Mouse (Mus musculus) midbrain, embryonic 12.5 days (tissue): Measurements from ENCODE around the gene Rnf224. TPM values are rescaled to one million over a fixed set of nuclear protein-coding genes. Genes with fewer than 3 reads are reported as not detected.

Experiments used
- ATAC-seq: fragments of 200-750 bp; cut with Nextera tagmentation; 2 replicates; pipeline ENCODE4 v1.8.0; 2017; ENCODE audit warnings: low read depth, moderate TSS enrichment, moderate library complexity; ENCODE audit not compliant: low FRiP score
- H3K27ac ChIP-seq: fragments of 300-500 bp; sonication (generic); replicated peaks from 2 replicates; pipeline ENCODE4 v1.5.1; 2016; ENCODE audit warnings: mild to moderate bottlenecking
- H3K27me3 ChIP-seq: fragments of 300-500 bp; sonication (generic); 2 replicates; pipeline ENCODE4 v1.6.1; 2016; ENCODE audit warnings: mild to moderate bottlenecking
- H3K36me3 ChIP-seq: fragments of 300-500 bp; sonication (generic); 2 replicates; pipeline ENCODE4 v1.6.1; 2016
- H3K4me1 ChIP-seq: fragments of 300-500 bp; sonication (generic); 2 replicates; pipeline ENCODE4 v1.6.1; 2016
- H3K4me2 ChIP-seq: fragments of 300-500 bp; sonication (generic); replicated peaks from 2 replicates; pipeline ENCODE4 v1.6.1; 2016; ENCODE audit warnings: mild to moderate bottlenecking, moderate library complexity
- H3K4me3 ChIP-seq: fragments of 300-500 bp; sonication (generic); 2 replicates; pipeline ENCODE4 v1.5.1; 2016; ENCODE audit warnings: mild to moderate bottlenecking
- H3K9ac ChIP-seq: fragments of 300-500 bp; sonication (generic); replicated peaks from 2 replicates; pipeline ENCODE4 v1.6.1; 2016; ENCODE audit warnings: mild to moderate bottlenecking, moderate library complexity
- H3K9me3 ChIP-seq: fragments of 300-500 bp; sonication (generic); 2 replicates; pipeline ENCODE4 v1.6.1; 2016; ENCODE audit warnings: mild to moderate bottlenecking
- WGBS: fragments of 180-500 bp; shearing (Covaris S2); methylation state at CpG from one replicate; pipeline ENCODE4 v1.1.7; 2016; 5-methylcytosine and 5-hydroxymethylcytosine counted together
- polyA plus RNA-seq: library from polyadenylated mRNA; unstranded; fragments of >200 nt; fragmentation: Nextera tagmentation; extraction: Ambion mirVana; gene quantifications from 2 replicates; pipeline ENCODE4 v1.2.1, GENCODE M21; 2016

Rnf224 gene
- not detected in 2 replicates for polyA plus RNA-seq

DNA sequence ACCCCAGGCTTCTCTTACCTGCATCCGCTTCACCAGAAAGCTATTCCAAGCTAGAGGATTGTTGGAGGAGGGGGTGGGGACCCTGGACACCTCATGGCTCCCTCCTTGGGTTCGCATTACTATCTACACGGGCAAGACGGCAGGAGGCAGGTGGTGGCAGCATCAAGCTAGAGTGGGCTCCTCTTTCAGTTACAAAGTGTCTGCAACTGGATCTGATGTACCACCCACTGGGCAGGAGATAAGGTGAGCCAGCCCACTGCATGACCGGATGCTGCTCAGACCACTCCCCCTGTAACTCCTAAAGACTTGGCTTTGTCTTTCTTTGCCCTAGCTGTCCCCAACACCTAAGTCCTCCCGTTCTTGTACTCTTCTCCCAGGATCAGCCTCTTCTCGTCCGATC lies at the start of gene Rnf224:
Gene Rnf224, minus strand, starts transcription at position 174 of the 400 bp plus-strand sequence.
- Histone ChIP-seq H3K27me3 (peaks cover 18% of the 10 kb centered on the region), H3K4me3 (no peak within 1 kb of the TSS), H3K4me1 (peaks cover 14% of the 10 kb centered on the region), H3K9me3 (no peaks in the 10 kb centered on the region), H3K9ac (no peak within 1 kb of the TSS), H3K27ac (no peak within 1 kb of the TSS), H3K36me3 (no peaks in the 10 kb centered on the region), H3K4me2 (no peak within 1 kb of the TSS)
- WGBS: 41% methylated on average over 8 of the region's 8 CpGs
- ATAC-seq: no peak

DNA sequence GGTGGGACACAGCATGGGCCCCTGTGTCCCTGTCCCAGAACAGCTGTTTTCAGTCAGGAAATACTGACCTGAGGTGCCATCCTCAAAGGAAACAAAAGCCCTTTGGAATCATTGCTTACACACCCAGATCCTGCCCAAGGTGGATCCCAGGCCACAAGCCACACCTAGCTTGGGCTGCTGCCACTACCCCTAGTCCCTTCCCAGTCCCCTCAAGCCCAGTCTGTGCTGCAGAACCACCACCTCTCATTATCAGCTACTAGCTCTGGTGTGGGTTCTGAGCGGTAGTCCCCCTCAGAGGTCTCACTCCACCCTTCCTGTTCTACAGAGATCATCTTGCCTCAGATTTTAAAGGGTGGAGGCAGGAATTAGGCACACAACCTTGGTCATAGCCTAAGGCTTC lies 49.7 kb upstream of the Rnf224 start:
- no peak overlapping the region for H3K9ac ChIP-seq
- no peaks in the 10 kb centered on the region for H3K9me3 ChIP-seq
- H3K27me3 ChIP-seq: peaks cover 36% of the 10 kb centered on the region
- 83% methylated on average over 1 of the region's 1 CpGs for WGBS
- ATAC-seq: no peak
- peaks cover 50% of the 10 kb centered on the region for H3K36me3 ChIP-seq
- peaks cover 8% of the 10 kb centered on the region; the same call in 1 of the 2 replicates for H3K4me1 ChIP-seq
- H3K4me2 ChIP-seq: no peak overlapping the region
- H3K4me3 ChIP-seq: no peak overlapping the region
- no peak overlapping the region for H3K27ac ChIP-seq

DNA sequence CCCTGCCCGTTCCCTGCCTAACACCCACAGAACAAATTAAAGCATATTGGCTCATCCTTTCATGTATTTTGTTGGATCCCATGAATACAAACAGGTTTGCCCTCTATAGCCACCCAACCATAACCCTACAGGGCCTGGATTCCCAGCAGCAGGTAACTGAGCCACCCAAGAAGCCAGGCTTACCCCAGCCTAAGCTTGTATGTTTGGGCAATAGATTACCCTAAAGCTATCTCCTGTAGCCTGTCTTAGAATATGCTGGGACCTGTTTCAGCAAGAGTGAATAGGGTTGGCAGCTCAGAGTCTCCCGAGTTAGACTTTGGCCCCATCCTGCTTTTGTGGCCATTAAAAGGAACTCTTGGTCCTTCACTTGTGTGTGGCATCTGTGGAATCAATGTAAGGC lies 49.0 kb upstream of the Rnf224 start:
- WGBS: 91% methylated on average over 2 of the region's 2 CpGs
- peaks cover 58% of the 10 kb centered on the region for H3K36me3 ChIP-seq
- no peak overlapping the region for H3K9ac ChIP-seq
- H3K27ac ChIP-seq: no peak overlapping the region
- no peak for ATAC-seq
- H3K4me2 ChIP-seq: no peak overlapping the region
- H3K27me3 ChIP-seq: peaks cover 28% of the 10 kb centered on the region
- H3K9me3 ChIP-seq: no peaks in the 10 kb centered on the region
- peaks cover 8% of the 10 kb centered on the region; the same call in 1 of the 2 replicates for H3K4me1 ChIP-seq
- no peak overlapping the region for H3K4me3 ChIP-seq

DNA sequence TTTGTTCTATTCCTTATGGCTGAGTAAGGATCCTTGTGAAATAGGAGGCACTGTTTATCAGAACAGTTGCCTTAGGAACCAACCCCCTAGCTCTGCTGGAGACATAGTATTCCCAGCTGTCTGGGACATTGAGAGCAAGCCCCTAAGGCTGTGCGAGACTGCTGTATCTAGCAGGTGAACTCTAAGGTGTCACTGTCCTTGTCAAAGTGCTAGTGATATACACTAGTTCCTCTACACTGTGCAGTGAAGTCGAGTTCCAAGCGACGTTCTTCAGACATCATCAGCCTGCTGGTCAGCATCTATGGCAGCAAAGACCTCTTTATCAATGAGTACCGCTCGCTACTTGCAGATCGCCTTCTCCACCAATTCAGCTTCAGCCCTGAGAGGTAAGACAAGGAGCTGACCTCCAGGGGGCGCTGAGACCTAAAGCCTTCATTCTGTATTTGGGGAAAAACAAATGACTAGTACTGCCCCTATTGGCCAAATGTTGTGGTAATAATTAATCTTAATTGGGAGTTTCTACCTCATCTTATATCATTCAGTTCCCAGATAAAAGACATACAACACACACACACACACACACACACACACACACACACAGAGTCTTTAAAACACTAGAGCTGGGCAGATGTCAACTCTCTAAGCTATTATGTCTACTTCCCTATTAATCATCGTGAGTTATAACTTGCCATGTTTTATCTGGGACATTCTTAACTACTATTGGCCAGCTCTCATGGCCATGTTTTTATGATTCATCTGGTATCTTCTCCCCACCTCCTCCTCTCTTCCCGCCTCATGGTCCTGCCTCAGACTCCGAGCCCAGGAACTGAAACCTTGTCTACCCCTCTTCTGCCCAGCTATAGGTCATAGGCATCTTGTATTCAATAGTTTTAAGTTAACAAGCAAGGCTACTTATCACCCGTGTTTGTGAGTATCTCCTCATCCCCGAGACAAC lies 42.6 kb upstream of the Rnf224 start:
- Histone ChIP-seq H3K4me2 (no peak overlapping the region), H3K9ac (no peak overlapping the region), H3K27me3 (no peaks in the 10 kb centered on the region), H3K4me1 (no peaks in the 10 kb centered on the region), H3K36me3 (peaks cover 98% of the 10 kb centered on the region), H3K4me3 (no peak overlapping the region), H3K9me3 (no peaks in the 10 kb centered on the region), H3K27ac (no peak overlapping the region)
- ATAC-seq: no peak
- WGBS: 63% methylated on average over 13 of the region's 13 CpGs

DNA sequence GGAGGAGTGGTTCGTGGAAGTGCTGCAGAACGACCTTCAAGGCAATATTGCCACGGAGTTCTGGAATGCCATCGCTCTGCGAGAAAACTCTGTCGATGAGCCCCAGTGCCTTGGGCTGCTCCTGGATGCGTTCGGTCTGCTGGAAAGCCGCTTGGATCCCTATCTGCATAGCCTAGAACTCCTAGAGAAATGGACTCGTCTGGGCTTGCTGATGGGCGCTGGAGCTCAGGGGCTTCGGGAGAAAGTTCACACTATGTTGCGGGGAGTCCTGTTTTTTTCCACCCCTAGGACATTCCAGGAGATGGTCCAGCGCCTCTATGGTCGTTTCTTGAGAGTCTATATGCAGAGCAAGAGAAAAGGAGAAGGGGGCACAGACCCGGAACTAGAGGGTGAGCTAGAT lies 36.4 kb upstream of the Rnf224 start:
- Histone ChIP-seq H3K4me1 (peaks cover 24% of the 10 kb centered on the region), H3K9me3 (no peaks in the 10 kb centered on the region), H3K4me3 (peak overlapping the region; percentile 93), H3K27ac (peak overlapping the region; percentile 78; the same call in 1 of the 2 replicates), H3K36me3 (peaks cover 64% of the 10 kb centered on the region), H3K27me3 (no peaks in the 10 kb centered on the region), H3K9ac (peak overlapping the region; percentile 84), H3K4me2 (peak overlapping the region; percentile 95)
- ATAC-seq: no peak
- 40% methylated on average over 16 of the region's 16 CpGs for WGBS

DNA sequence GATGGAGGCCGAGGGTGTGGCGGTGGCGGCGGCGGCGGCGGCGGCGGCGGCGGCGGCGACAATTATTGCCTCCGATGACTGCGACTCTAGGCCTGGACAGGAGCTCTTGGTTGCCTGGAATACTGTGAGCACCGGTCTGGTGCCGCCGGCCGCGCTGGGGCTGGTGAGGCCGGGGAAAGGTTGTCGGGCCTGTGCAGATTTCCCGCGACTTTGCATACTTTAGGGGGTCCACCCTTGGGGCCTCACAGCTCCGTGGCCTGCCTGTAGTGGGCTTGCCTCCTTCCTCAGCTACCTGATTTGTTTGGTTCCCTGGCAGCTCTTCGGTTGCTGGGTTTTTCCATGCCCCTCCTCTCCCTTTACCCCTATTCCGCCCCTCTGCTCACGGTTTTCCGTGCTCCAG lies 35.9 kb upstream of the Rnf224 start:
- Histone ChIP-seq H3K27ac (peak overlapping the region; percentile 78), H3K4me2 (peak overlapping the region; percentile 95), H3K36me3 (peaks cover 59% of the 10 kb centered on the region), H3K4me3 (peak overlapping the region; percentile 93), H3K9ac (peak overlapping the region; percentile 84), H3K4me1 (peaks cover 29% of the 10 kb centered on the region), H3K9me3 (no peaks in the 10 kb centered on the region), H3K27me3 (no peaks in the 10 kb centered on the region)
- under 1% methylated on average over 28 of the region's 29 CpGs for WGBS
- ATAC-seq: peak; percentile 71

DNA sequence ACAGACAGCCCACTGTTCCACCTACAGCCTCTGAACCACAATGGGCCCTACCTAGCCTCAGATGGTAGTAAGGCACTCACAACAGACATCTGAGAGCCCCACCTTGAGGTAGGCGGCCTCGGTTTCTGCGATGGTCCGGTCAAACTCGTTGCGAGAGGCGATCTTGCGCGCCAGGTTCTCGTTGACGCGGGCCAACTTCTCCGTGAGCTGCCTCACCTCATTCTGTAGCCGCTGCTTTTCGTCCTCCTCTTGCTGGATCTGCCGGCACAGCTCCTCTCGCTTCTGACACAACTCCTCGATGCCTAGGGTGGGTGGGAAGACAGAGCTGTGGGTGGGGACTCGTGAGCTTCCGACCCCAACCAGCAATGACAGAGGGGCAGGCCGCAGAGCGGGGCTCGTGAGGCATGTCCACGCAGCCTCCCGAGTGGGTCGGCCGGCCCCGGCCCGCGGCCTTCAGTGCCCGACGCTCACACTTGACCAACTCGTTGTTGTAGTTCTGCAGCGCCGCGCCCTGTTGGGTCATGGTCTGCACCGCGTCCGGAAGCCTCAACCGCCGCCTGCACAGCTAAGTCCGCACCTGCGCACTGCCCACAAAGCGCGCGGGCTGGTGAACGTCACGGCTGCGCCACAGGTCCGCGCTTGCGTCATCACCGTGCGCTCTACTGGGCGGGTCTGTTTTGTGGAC lies 35.4 kb upstream of the Rnf224 start, which contains the start of the genes Ssna1 and Anapc2:
Gene Ssna1, minus strand, starts transcription at position 612 of the 685 bp plus-strand sequence.
Gene Anapc2, plus strand, starts transcription at position 652 of the 685 bp plus-strand sequence.
- no peaks in the 10 kb centered on the region for H3K27me3 ChIP-seq
- peaks cover 54% of the 10 kb centered on the region for H3K36me3 ChIP-seq
- peak within 1 kb of the TSS; percentile 78 for H3K27ac ChIP-seq
- WGBS: under 1% methylated on average over 55 of the region's 55 CpGs
- peak within 1 kb of the TSS; percentile 93 for H3K4me3 ChIP-seq
- H3K4me2 ChIP-seq: peak within 1 kb of the TSS; percentile 95
- H3K9ac ChIP-seq: peak within 1 kb of the TSS; percentile 84
- peak; percentile 97 for ATAC-seq
- peaks cover 33% of the 10 kb centered on the region for H3K4me1 ChIP-seq
- H3K9me3 ChIP-seq: no peaks in the 10 kb centered on the region

DNA sequence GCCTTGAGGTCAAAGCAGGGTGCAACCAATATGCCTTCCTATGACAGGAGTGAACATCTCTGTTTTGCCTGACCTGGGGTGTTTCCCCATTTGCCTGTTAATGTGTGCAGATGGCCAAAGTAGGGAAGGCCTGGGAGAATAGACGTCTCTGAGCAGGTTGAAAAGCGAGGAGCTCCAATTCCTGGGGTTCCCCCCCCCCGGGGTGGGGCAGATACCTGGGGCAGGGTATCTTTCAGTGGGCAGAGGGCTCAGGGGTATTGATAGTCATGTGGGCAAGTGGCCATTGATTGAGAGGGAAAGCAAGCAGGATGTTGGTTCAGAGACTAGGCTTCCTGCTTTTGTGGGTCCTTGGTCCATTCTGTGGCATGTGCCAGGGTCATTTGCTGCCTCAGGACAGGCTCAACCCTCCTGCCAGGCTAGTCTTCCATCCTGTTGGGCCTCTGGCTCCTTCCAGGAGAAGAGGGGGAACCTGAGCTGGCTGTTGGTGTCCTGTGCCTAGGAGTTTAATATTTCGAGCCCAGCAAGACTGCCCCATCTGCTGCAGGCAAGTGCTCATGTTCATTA lies 31.2 kb upstream of the Rnf224 start:
- Histone ChIP-seq H3K27me3 (peaks cover 29% of the 10 kb centered on the region), H3K9ac (no peak overlapping the region), H3K4me1 (peaks cover 62% of the 10 kb centered on the region), H3K27ac (no peak overlapping the region), H3K36me3 (peaks cover 16% of the 10 kb centered on the region; the same call in 1 of the 2 replicates), H3K4me3 (no peak overlapping the region), H3K4me2 (no peak overlapping the region), H3K9me3 (no peaks in the 10 kb centered on the region)
- WGBS: 73% methylated on average over 4 of the region's 4 CpGs
- ATAC-seq: no peak

DNA sequence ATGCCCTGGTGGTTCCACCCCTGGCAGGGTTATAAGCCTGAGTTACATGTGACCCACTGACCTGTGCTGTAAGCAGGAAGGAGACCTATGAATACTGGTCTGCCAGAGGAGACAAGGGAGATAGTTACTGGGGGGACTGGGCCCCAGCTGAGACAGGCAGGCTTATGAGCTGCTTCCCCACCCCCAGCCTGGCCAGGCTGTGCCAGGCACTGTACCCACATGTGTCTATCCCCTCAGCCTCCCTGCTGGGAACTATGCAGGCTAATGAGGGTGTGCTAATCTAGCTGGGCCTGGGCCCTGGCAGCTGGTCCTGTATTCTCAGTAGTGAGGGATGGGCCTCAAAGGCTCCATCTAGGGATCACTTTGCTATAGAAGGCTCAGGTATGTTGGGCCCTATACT lies 30.7 kb upstream of the Rnf224 start:
- peaks cover 63% of the 10 kb centered on the region for H3K4me1 ChIP-seq

DNA sequence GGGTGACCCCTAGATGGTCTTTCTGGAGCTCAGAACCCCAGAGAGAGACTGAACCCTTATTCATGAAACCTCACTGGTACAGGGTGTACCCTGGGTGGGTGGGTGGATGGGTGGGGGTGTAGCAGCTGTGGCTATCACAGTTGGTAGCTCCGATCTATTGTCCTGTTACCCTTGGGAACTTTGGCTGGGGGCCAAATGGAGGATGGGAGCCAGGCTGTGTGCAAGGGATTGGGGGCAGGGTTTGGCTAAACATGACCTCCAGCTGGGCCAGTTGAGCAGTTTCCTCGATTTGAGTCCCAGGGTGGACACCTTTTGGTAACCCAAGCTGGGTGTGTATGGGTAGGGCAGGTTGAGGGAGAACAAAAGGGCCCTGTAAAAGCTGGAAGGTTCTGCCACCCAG lies 30.1 kb upstream of the Rnf224 start:
- no peak for ATAC-seq
- Histone ChIP-seq H3K27ac (no peak overlapping the region), H3K4me2 (peak overlapping the region; percentile 21; the same call in 1 of the 2 replicates), H3K27me3 (peaks cover 30% of the 10 kb centered on the region), H3K36me3 (peaks cover 16% of the 10 kb centered on the region; the same call in 1 of the 2 replicates), H3K9me3 (no peaks in the 10 kb centered on the region), H3K4me3 (no peak overlapping the region), H3K9ac (peak overlapping the region; percentile 31; the same call in 1 of the 2 replicates), H3K4me1 (peaks cover 66% of the 10 kb centered on the region)
- WGBS: 55% methylated on average over 2 of the region's 2 CpGs

More for the DNA sequence above, 30.7 kb upstream of the Rnf224 start:
- H3K4me2 ChIP-seq: no peak overlapping the region
- no peak overlapping the region for H3K4me3 ChIP-seq
- no peak overlapping the region for H3K27ac ChIP-seq
- peaks cover 16% of the 10 kb centered on the region; the same call in 1 of the 2 replicates for H3K36me3 ChIP-seq
- no peak for ATAC-seq
- 0 out of 2 replicates have a peak overlapping the region, but pooled peaks have one; percentile 31 for H3K9ac ChIP-seq
- no peaks in the 10 kb centered on the region for H3K9me3 ChIP-seq
- peaks cover 30% of the 10 kb centered on the region for H3K27me3 ChIP-seq

DNA sequence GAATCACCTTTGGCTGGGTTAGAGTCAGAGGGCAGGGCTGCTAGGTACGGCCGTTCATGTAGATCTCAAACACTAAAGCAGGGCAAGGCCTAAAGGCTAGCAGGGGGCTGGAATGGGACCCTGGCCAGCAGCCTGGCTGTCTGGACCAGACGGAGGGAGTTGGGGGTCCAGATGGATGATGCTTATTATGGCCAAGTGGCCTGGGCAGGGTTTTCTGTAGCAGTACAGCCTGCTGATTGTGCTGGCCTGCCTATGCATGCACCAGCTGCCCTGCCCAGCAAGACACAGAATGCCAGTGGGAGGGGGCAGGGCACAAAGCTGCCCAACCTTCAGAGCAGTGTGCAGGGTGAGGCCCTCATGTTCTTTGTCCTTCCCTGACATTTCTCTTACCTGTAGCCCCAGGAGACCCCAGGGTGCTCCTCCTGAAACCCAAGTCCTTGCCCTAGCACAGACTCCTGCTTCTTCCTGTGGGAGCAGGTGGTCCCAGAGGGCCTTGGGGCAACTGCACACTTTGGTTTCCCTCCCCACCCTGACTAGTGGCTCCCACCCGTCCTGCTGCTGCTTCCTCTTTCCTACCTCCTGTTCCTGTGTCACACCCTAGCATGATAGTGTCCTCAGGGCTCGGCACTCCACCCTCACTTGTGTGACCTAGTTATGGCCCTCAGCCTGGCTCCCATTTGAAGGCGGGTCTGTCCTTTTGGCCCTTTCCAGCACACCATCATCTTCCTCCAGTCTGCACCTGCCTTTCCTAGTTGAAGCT lies 29.5 kb upstream of the Rnf224 start:
- Histone ChIP-seq H3K9ac (no peak overlapping the region), H3K27ac (no peak overlapping the region), H3K36me3 (peaks cover 16% of the 10 kb centered on the region; the same call in 1 of the 2 replicates), H3K4me3 (peak overlapping the region; percentile 4; the same call in 1 of the 2 replicates), H3K4me1 (peaks cover 61% of the 10 kb centered on the region), H3K9me3 (no peaks in the 10 kb centered on the region), H3K27me3 (peaks cover 30% of the 10 kb centered on the region), H3K4me2 (peak overlapping the region; percentile 21; the same call in 1 of the 2 replicates)
- ATAC-seq: no peak
- WGBS: 64% methylated on average over 6 of the region's 6 CpGs
